Mouse (Mus musculus): ENCODE data around the gene Layn.
A peak's percentile ranks its signal among the peaks of the same experiment; 100 is the strongest.

Gene Layn

DNA sequence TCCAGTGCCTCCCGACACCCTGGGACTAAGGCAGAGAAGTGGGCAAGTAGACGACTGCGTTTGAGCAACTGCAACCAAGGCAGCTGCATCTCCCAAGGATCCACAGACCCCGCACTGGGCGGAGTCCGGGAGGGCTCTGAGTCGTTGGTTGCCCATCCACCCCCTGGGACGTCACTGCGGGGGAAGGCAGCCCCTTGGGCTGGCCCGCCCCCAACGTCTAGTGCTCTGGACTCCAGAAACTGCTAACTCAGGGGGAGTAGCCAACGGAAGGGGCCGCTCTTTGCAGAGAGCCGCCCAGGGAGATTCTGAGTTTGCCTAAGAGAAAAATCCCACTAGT lies at the start of gene Layn:
TSS of gene Layn (minus strand) at position 116 of the 337 bp plus-strand sequence.
- no peak for DNase-seq (ENCODE audit: low spot score)

DNA sequence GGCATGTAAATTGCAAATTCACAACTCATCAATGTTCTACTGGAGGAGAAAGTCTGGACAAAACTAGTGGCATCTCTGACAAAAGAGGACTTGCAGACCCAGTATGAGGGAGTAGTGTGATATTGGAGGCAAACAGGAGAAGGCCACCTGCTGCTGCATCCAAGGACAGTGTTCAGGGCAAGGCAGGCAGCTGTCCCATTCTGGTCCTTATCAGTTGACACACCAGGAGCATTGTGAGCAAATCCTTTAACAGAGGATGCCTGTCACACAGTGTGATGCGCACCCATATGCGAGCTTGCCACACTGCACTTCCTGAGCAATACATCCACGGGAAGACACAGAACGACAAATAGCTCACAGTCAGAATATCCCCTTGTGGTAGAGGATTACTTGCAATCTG lies 37.9 kb upstream of the Layn start:
- DNase-seq (ENCODE audit: low spot score): no peak

- DNase-seq (ENCODE audit: low spot score): no peak
These were observed 28.9 kb upstream of the Layn start for GRCm38 (mm10) chr9:51105751-51106150.

- DNase-seq (ENCODE audit: low spot score): no peak
These were observed 27.1 kb upstream of the Layn start for GRCm38 (mm10) chr9:51103808-51104514.

- peak; percentile 2 for DNase-seq (ENCODE audit: low spot score)
These were observed 26.3 kb upstream of the Layn start for GRCm38 (mm10) chr9:51102963-51103807.

DNA sequence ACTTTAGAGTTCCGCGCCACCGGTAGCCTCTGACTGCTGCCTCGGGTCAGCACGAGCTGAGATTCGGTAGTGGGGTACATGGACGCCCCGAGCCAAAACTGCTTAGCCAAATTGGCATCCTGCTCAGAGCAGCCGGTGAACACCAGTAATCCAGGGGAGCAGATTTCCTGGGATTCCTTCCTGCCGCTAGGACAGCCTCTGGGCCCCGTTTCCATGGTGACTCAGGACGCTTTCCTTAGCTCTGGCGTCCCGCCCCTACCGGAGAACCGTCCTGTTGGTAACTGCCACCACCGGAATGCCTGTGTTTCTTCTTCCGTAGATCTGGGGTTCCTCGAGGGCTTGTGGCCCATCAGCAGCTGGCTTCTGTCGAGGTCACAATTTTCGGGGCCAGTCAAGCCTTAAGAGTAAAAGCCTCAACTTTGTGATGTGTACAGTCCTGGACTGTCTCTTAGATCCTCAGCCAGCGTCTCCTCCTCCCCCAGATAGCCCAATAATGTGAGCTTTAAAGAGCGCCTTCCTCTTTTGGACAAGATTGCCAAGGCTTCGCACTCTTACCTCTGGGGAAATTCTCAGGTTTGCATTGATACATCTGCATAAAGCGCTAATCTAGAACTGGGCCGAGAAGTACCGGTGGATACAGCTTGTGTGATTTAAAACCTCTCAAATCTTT lies 25.0 kb upstream of the Layn start, which contains the start of gene 4833427G06Rik:
TSS of gene 4833427G06Rik (minus strand) at position 323 of the 670 bp plus-strand sequence.
- no peak for DNase-seq (ENCODE audit: low spot score)

GRCm38 (mm10) chr9:51096306-51096705 lies 19.4 kb upstream of the Layn start:
- no peak for DNase-seq (ENCODE audit: low spot score)

GRCm38 (mm10) chr9:51093697-51094096 lies 16.8 kb upstream of the Layn start:
- DNase-seq (ENCODE audit: low spot score): no peak

DNA sequence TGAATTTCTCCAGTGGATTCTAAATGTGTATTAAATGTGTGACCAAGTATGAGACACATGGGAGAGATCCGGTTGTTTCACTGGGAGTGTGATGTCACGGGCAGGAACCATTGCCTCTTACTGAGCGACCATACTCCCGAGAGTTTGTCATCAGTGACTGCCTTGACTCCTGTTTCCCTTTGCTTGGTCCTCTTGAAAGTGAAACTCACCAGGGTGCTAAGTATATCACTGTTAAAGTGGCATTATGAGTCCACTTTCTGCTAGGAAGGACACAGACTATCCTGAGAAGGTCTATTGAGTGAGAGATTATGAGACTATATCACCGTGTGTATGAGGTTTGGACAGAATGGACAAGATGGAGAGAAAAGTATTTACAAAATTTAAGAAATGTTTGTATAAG lies 4.7 kb upstream of the Layn start:
- no peak for DNase-seq (ENCODE audit: low spot score)

- DNase-seq (ENCODE audit: low spot score): no peak
These were observed 455 bp downstream of the Layn start for GRCm38 (mm10) chr9:51076300-51076978.

GRCm38 (mm10) chr9:51075780-51076179 lies 1.1 kb downstream of the Layn start:
- no peak for DNase-seq (ENCODE audit: low spot score)

DNA sequence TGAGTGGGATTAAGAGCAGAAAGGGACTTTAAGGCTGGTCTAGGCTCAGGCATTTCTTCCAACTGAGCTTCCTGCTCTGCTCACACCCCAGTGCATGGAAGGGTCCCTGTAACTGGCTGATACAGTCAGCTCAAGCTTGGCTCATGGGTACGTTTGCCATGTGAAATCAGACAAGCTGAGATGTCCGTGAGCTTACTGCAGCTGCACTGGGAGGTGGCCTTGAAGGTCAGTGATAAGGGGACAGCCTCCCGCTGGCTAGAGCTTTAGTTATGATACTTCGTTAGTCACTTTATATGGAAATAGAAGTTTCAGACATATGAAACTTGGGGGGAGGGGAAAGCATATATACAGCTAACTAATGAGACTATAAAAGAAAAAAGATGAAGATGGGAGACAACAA lies 6.1 kb downstream of the Layn start:
- no peak for DNase-seq (ENCODE audit: low spot score)

- no peak for DNase-seq (ENCODE audit: low spot score)
These were observed 8.7 kb downstream of the Layn start for GRCm38 (mm10) chr9:51068202-51068601.

DNA sequence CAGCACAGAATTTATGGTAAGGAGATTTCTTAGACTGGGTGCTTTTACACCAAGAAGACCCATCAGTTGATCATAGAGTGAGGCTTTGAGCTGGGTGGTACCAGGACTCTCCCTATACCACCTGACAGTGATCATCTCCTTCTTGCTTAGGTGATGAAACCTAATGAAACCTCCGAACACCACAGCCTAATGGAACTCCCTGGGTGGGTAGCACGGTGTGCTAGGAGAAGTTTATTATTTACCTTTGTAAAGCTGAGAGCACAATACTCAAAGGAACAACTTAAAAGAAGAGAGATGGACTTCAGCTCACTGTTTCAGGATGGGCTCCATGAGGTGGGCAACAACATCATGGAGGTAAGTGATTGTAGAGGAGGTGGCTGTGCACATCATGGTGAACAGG lies 16.3 kb downstream of the Layn start, which contains the start of gene Btg4:
TSS of gene Btg4 (plus strand) at position 301 of the 400 bp plus-strand sequence.
- no peak for DNase-seq (ENCODE audit: low spot score)

DNA sequence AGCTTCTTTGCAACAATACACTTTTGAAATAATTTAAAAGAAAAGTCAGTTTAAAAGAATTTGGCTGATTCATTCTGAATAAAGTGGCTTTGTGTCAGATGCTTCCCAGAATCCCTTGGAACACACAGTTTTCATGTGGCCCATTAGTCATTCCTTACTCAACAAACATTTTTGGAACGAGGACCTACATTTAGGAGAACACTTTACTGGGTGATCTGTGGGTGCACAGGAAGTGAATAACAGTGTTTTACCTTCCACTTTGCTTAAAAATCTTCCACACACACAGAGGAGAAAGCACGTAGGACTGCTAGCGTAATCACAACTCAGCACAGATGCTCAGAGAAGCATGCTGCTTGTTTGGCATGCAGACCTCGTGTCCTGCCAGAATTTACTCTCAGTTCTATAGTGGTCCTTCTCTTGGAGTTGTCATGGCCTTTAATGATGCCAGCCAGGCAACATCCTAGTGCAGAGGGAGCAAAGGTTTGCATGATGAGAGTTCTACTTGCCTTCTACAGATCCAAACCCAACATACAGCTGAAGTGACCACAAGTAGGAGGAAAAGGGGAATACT lies 17.9 kb downstream of the Layn start:
- no peak for DNase-seq (ENCODE audit: low spot score)

GRCm38 (mm10) chr9:51056360-51057324 lies 20.3 kb downstream of the Layn start:
- no peak for DNase-seq (ENCODE audit: low spot score)

DNA sequence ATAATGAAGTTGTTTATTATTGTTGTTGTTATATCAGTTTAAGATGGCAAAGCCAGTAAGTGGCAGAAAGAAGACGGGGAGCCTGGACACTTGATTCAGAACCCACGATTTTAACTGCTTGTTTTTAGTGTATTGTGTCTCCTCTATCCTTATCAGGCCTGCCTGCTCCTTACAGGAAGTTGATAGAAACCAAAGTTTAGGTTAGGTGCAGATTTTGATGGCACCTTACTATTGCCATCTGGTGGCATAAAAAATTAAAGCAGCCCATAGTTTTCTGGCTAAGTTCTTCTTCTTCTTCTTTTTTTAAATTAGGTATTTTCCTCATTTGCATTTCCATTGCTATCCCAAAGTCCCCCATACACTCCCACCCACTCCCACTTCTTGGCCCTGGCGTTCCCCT lies 24.7 kb downstream of the Layn start:
- DNase-seq (ENCODE audit: low spot score): peak; percentile 26

DNA sequence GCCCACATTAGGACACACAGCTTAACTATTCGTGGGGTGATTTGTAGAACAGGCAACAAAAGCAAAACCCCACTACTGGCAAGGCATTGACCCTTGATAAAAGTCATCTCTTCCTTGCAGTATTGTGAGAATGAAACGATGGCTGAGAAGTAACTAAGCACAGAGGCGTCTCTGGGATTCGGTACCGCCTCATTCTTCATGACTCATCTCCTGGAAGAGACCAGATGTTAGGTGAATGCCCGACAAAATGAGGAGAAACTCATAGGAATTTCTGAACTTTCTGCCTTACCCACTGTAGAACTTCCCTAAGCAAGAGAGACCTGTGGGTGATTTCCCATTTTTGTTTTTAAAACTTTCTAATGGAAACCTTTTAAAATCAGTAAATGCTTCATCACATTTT lies 34.8 kb downstream of the Layn start:
- DNase-seq (ENCODE audit: low spot score): no peak

DNA sequence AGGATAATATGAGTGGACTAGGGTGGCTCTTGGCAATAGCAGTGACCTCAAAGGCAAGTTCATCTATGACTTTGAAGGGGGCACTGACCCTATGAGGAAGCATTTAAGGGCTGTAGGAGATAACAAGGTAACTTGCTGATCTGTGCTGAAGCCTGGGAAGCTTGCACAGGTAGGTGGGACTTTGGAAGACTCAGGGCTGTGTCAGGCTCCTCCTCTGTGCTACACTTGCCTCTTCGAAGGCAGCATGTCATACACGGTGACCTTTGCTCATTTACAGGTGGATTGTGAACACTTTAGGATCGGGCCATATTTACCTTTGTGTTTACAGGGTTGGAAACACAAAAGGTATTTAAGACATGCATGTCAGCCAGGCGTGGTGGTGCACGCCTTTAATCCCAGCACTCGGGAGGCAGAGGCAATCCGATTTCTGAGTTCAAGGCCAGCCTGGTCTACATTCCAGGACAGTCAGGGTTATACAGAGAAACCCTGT lies 35.4 kb downstream of the Layn start:
- DNase-seq (ENCODE audit: low spot score): no peak

DNA sequence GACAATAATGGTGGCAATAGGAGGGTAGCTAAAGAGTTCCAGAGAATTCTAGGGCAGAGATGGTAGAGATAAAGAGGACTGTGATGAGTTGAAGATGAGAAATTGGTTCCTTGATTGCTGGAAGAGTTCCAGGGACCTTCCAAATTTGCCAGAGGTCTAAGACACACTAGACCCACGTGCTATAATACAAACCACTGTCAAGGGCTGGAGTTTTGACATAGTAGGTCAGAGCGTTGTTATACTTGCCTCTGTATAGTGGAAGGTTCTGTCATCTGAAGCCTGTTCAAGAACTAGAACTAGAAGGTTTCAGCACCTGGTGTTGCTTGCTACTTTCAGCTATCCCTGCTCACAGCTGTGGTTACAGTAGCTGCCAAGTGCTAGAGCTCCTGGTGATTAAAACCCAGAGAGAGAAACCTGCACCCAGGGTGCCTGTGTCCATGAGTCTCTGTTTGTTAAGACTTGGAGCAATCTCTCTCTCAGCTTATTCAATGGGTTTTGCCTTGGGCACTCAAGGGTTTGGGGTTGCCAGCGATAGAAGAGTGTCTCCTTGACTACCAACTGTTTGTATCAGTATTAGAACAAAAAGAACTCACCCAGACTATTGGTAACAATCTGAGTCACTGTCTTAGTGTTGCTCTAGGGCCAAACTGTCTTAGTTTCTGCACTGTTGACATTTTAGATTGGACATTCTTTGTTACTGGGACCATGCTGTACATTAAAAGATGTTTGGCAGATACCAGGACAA lies 43.9 kb downstream of the Layn start:
- no peak for DNase-seq (ENCODE audit: low spot score)
